Mouse (Mus musculus): ENCODE measurements around the gene Fam120a. TPM values are rescaled to one million over a fixed set of nuclear protein-coding genes. Genes with fewer than 3 reads are reported as not detected.

Gene Fam120a
- total and polyA plus RNA-seq, 3 experiments, result 66.2 to 119 (median 82.7) TPM

DNA sequence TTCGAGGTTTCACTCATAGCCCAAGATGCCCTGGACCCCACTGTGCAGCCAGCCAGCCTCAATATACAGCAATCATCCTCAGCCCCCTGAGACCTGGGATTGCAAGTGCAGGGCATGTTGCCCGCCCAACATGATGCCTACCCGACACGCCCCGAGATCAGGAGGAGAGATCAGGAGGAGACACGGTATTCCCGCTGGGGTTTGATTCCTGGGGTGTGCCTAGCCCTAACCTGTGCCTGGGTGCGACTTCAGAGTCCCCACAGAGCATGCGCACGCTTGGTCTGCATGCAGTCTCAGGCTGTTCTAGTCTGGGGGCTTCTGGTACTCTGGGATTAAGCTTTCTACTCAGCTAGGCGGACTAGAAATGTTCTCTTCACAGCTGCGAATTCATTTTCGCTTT, 2.7 kb upstream of the Fam120a start:
- no peak overlapping the region for H3K4me3 ChIP-seq (ENCODE audit: control insufficient read depth in 1 of 2, insufficient read depth in 1 of 2, low read depth in 2 of 2, low read length in 2 of 2)
- no peak overlapping the region for H3K27ac ChIP-seq (ENCODE audit: control insufficient read depth, low read depth, low read length)
- TF ChIP-seq CHD1 (IDR thresholded peaks at IDR 0.05; ENCODE audit: low read depth, low read length) (no peak), TCF12 (IDR thresholded peaks at IDR 0.05; ENCODE audit: low read depth, low read length) (no peak), POLR2A (IDR thresholded peaks at IDR 0.05; ENCODE audit: control insufficient read depth in 1 of 2, insufficient read depth in 1 of 2, low read depth in 1 of 2, low read length in 2 of 2, poor library complexity in 1 of 2) (0 out of 4 replicates have a peak, but pooled peaks of 1 of the 2 experiments have one; percentile 6)
- H3K27me3 ChIP-seq (ENCODE audit: control insufficient read depth in 1 of 2, insufficient read depth in 2 of 2, low read length in 2 of 2), result no peaks in the 10 kb centered on the region
- H3K79me2 ChIP-seq (ENCODE audit: control insufficient read depth, insufficient read depth, low read length, poor library complexity), result peaks cover 34% of the 10 kb centered on the region
- peaks cover 0 to 4% of the 10 kb centered on the region in 2 experiments; a peak in 2 of 4 replicates for H3K36me3 ChIP-seq (ENCODE audit: control insufficient read depth in 1 of 2, insufficient read depth in 2 of 2, low read length in 2 of 2)
- no peak for DNase-seq (ENCODE audit: low read depth, low spot score)
- no peak overlapping the region for H3K9ac ChIP-seq (ENCODE audit: control insufficient read depth, low read depth, low read length, poor library complexity, severe bottlenecking)
- peaks cover 3 to 8% of the 10 kb centered on the region in 2 experiments; a peak in 3 of 4 replicates for H3K4me1 ChIP-seq (ENCODE audit: control insufficient read depth in 1 of 2, insufficient read depth in 2 of 2, low read length in 2 of 2)
- no peaks in the 10 kb centered on the region for H3K9me3 ChIP-seq (replicated peaks; ENCODE audit: insufficient read depth, low read length)

DNA sequence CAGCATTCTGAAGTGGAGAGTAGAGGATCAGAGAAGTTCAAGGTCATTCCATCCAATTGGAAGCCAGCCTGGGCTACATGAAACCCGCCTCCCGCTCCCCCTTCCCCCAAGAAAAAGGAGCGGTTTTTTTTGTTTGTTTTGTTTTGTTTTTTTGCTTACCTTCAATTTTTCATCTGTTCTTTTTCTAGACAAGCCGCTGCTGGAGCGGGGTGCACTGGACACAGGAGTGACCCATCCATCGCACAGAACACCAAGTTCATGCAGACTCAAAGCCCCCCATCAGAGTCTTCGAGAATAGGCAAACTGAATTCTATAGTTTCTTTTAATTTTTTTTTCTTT, 902 bp upstream of the Fam120a start:
- Histone ChIP-seq H3K9ac (ENCODE audit: control insufficient read depth, low read depth, low read length, poor library complexity, severe bottlenecking) (peak overlapping the region; percentile 83), H3K4me3 (ENCODE audit: control insufficient read depth in 1 of 2, insufficient read depth in 1 of 2, low read depth in 2 of 2, low read length in 2 of 2) (peak overlapping the region; percentile 90 to 100), H3K27ac (ENCODE audit: control insufficient read depth, low read depth, low read length) (peak overlapping the region; percentile 75), H3K36me3 (ENCODE audit: control insufficient read depth in 1 of 2, insufficient read depth in 2 of 2, low read length in 2 of 2) (peaks cover 0 to 22% of the 10 kb centered on the region in 2 experiments; a peak in 3 of 4 replicates), H3K79me2 (ENCODE audit: control insufficient read depth, insufficient read depth, low read length, poor library complexity) (peaks cover 53% of the 10 kb centered on the region), H3K4me1 (ENCODE audit: control insufficient read depth in 1 of 2, insufficient read depth in 2 of 2, low read length in 2 of 2) (peaks cover 14 to 16% of the 10 kb centered on the region in 2 experiments), H3K27me3 (ENCODE audit: control insufficient read depth in 1 of 2, insufficient read depth in 2 of 2, low read length in 2 of 2) (no peaks in the 10 kb centered on the region), H3K9me3 (replicated peaks; ENCODE audit: insufficient read depth, low read length) (no peaks in the 10 kb centered on the region)
- TF ChIP-seq POLR2AphosphoS2 (IDR thresholded peaks at IDR 0.05; ENCODE audit: low read length), result 0 out of 2 replicates have a peak, but pooled peaks have one; percentile 59
- TF ChIP-seq CHD2 (IDR thresholded peaks at IDR 0.05; ENCODE audit: low read length), result no peak
- TF ChIP-seq SIN3A (IDR thresholded peaks at IDR 0.05; ENCODE audit: low read length), result peak; percentile 52; the same call in 1 of the 2 replicates
- 0 out of 2 replicates have a peak, but pooled peaks have one; percentile 79 for TF ChIP-seq CHD1 (IDR thresholded peaks at IDR 0.05; ENCODE audit: low read depth, low read length)
- peak; percentile 12; the same call in 1 of the 2 replicates for TF ChIP-seq TBP (IDR thresholded peaks at IDR 0.05; ENCODE audit: low read depth, low read length)
- no peak for DNase-seq (ENCODE audit: low read depth, low spot score)

- H3K36me3 ChIP-seq (ENCODE audit: control insufficient read depth in 1 of 2, insufficient read depth in 2 of 2, low read length in 2 of 2), result peaks cover 0 to 35% of the 10 kb centered on the region in 2 experiments; a peak in 3 of 4 replicates
- TF ChIP-seq MEF2A (IDR thresholded peaks at IDR 0.05; ENCODE audit: extremely low read depth, insufficient replicate concordance, low read depth, low read length, poor library complexity, severe bottlenecking) (no peak), ELF1 (IDR thresholded peaks at IDR 0.05; ENCODE audit: low read depth, low read length) (no peak), POLR2AphosphoS5 (IDR thresholded peaks at IDR 0.05; ENCODE audit: borderline replicate concordance, low read depth, low read length) (no peak), USF1 (IDR thresholded peaks at IDR 0.05; ENCODE audit: low read depth, low read length) (no peak), ETS1 (IDR thresholded peaks at IDR 0.05; ENCODE audit: low read depth, low read length) (no peak), GABPA (IDR thresholded peaks at IDR 0.05; ENCODE audit: low read depth, low read length) (no peak), UBTF (IDR thresholded peaks at IDR 0.05; ENCODE audit: borderline replicate concordance, insufficient read depth, low read depth, low read length) (no peak; the same call in 1 of the 2 replicates), TBP (IDR thresholded peaks at IDR 0.05; ENCODE audit: low read depth, low read length) (no peak), MAFK (IDR thresholded peaks at IDR 0.05; ENCODE audit: borderline replicate concordance, low read depth, low read length) (no peak), HCFC1 (IDR thresholded peaks at IDR 0.05; ENCODE audit: low read depth, low read length) (no peak), MXI1 (IDR thresholded peaks at IDR 0.05; ENCODE audit: low read depth, low read length) (peak; percentile 41; the same call in 1 of the 2 replicates), BHLHE40 (IDR thresholded peaks at IDR 0.05; ENCODE audit: borderline replicate concordance, low read depth, low read length) (no peak), MAX (IDR thresholded peaks at IDR 0.05; ENCODE audit: low read length) (peak; percentile 24; the same call in 1 of the 2 replicates), GATA1 (IDR thresholded peaks at IDR 0.05; ENCODE audit: low read depth, low read length) (no peak), CTCF (IDR thresholded peaks at IDR 0.05 in 2 of 3, conservative IDR thresholded peaks at IDR 0.05 in 1 of 3; ENCODE audit: control insufficient read depth in 1 of 3, insufficient read depth in 1 of 3, low read depth in 2 of 3, low read length in 3 of 3, poor library complexity in 1 of 3, severe bottlenecking in 1 of 3) (no peak), ZKSCAN1 (IDR thresholded peaks at IDR 0.05; ENCODE audit: low read depth, low read length) (no peak)
These were observed 681 bp downstream of the Fam120a start for GRCm38 (mm10) chr13:48966851-48967821.

More at GRCm38 (mm10) chr13:48966851-48967821, 681 bp downstream of the Fam120a start:
- Histone ChIP-seq H3K79me2 (ENCODE audit: control insufficient read depth, insufficient read depth, low read length, poor library complexity) (peaks cover 64% of the 10 kb centered on the region), H3K27me3 (ENCODE audit: control insufficient read depth in 1 of 2, insufficient read depth in 2 of 2, low read length in 2 of 2) (no peaks in the 10 kb centered on the region), H3K4me3 (ENCODE audit: control insufficient read depth in 1 of 2, insufficient read depth in 1 of 2, low read depth in 2 of 2, low read length in 2 of 2) (peak overlapping the region; percentile 95 to 99), H3K27ac (ENCODE audit: control insufficient read depth, low read depth, low read length) (peak overlapping the region; percentile 89), H3K9me3 (replicated peaks; ENCODE audit: insufficient read depth, low read length) (no peaks in the 10 kb centered on the region), H3K4me1 (ENCODE audit: control insufficient read depth in 1 of 2, insufficient read depth in 2 of 2, low read length in 2 of 2) (peaks cover 22 to 26% of the 10 kb centered on the region in 2 experiments), H3K9ac (ENCODE audit: control insufficient read depth, low read depth, low read length, poor library complexity, severe bottlenecking) (peak overlapping the region; percentile 83)
- peak; percentile 67 for DNase-seq (ENCODE audit: low read depth, low spot score)

All from MEL (cell line).